Mouse (Mus musculus) frontal cortex, postnatal 25 days (tissue): ENCODE data around the gene Smyd1.
"Not testable (repeated sequence)": the region's sequence is repeated elsewhere in the genome, so short reads cannot be mapped to it uniquely, and the experiment has no call there.

Experiments used
- DNase-seq, 2 experiments: peaks; one replicate each; pipeline ENCODE4 v3.0.0; 2022; ENCODE audit warnings: low spot score in 2 of 2

The Smyd1 gene

DNA sequence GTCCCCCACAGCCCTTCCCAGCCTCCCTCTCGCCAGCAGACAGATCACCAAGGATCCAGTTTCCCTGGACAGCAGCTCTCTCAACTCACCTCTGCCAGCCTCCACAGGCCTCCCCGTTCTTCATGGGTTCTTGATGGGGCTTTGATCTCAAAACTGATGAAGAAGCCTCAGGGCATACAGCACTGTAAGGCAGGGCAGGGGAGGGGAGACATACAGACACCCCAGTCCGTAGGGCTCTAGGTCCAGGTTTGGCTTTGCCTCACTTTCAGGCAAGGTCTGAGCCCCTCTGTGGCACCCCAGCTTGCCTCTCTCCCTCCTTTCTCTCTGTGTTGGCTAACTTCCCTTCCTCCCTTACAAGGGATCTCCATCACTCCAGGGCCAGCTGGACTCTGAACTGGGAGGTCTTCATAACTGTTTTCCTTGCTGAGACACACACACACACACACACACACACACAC is at the start of gene Smyd1:
Gene Smyd1 (minus strand): TSS at position 408 of the 458 bp plus-strand sequence.
- DNase-seq: no peak

DNA sequence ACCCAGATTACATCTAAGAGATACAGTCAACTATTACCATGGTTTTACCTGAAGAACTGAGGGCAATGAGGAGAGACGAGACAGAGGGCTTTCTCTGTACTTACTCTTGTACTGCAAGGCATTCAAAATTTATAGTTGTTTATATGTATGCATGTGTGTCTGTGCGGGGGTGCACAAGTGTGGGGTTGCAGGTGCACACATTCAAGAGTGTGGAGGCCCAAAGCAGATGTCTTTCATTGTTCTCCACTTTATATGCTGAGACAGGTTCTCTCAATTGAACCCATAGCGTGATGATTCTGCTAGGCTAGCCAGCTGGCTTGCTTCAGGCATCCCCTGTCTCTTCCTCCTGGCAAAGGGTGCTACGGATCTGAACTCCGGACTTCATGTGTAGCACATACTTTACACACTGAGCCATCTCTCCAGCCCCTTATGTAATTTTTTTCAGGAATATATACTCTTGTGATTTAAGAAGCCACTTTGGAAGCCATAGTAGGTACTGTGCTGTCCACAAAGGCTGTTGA is 49.1 kb upstream of the Smyd1 start:
- DNase-seq: no peak

DNA sequence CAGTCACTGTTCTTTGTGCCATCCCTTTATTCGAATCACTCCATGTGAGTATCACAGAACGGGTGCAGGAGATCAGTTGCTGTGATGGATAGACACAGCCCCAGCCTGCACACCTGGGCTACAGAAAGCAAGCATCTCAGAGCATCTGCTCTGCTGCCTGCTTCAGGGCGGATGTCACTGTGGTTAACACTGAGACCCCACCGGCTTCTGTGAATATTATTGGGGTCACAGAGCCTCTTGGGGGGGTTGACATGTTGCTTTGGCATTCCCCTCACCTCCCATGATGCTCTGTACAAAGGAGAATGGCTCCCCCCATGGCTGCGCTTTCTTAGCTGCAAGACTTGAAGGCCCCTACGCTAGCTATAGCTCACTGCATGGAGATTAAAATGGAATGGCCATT is 47.4 kb upstream of the Smyd1 start:
- DNase-seq: no peak

DNA sequence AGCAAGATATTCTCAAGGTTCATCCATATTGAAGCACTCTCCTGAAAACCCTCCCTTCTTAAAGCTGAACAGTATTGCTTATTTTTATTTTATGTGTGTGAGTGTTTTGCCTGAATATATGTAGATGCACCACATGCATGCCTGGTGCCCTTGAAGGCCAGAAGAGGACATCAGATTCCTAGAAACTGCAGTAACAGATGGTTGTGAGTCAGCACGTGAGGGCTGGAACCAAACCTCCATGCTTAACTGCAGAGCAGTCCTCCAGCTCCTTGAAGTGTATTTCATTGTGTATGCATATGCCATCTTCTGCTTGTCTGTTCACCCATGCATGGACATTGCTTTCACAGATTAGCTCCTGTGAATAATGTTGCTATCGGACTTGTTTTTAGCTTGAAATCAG is 42.0 kb upstream of the Smyd1 start:
- no peak for DNase-seq

DNA sequence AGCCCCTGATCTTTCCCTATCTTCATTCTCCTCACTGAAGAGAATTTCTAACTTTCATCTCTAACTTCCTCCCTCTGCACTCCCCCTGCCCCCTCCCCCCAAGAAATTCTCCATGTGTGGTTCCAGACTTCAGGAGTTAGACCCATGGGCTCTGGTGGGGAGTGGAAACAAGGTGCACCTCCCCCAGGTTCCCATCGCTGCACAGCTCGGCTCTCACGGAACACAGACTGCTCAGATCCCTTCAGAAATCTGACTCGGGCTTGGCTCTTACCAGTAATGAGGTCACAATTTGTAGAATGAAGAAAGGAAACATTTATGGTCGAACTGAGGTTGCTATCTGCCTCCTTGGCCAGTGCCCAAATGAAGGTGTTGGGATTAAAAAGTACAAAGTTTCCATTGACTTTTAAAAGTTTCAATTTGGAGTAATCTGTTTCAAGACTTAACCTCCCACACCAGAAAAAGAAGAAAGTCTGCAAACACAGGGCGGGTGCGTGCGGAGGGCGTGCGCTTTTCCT is 39.2 kb upstream of the Smyd1 start:
- no peak for DNase-seq

DNA sequence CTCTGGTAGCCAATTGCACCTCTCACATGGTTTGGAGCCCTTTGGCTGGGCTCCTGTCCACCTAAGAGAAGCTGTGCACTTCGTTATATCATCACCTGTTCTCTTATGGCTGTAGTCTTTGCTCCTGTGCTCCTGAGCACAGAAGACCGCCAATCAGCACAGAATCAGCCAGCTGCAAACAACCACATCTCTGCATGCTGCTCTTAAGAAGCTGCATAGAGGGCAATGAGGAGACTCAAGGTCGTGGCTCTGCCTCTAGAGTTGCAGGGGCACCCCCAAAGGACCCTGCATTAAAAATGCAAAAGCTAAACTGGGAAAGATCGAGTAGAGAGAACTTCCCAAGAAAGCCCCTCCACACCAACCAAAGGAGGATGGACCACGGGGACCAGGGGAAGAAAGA is 38.7 kb upstream of the Smyd1 start:
- DNase-seq: no peak

DNA sequence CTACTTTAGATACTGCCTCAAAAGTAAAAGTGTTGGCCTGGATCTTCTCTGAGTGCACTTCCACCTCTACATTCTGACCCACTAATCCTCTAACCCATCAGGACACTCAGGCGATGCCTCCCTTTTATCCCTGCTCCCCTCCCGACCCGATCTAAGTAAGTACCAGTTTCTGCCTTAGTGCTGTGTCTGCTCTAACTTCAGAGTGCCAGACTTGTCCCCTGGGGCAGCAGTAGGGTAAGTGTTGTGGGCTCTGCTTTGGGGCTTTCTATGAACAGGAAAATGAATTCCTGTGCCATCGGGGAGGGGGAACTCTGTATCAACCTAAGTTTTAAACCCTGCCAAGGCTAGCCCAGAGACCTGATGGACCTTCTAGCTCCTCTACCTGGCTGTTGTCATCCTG is 38.2 kb upstream of the Smyd1 start:
- no peak for DNase-seq

DNA sequence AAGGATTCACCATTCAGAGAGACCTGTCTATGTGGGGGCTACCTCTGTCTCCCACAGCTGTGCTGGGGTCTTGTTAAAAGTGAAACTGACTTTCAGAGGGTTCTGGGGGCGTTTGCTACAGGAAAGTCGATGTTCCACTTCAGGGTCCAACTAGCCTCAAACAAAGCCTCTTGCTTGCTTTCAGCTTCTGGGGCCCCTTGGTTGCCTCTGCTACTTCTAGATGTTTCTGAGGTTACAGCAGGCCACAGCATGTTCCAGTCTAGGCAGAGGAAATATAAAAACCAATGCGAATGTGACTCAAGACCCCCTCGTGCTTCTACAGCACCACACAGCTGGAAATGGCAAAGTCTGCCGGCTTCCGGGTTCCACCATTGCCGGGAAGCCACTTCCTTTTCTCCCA is 35.5 kb upstream of the Smyd1 start:
- DNase-seq: no peak

DNA sequence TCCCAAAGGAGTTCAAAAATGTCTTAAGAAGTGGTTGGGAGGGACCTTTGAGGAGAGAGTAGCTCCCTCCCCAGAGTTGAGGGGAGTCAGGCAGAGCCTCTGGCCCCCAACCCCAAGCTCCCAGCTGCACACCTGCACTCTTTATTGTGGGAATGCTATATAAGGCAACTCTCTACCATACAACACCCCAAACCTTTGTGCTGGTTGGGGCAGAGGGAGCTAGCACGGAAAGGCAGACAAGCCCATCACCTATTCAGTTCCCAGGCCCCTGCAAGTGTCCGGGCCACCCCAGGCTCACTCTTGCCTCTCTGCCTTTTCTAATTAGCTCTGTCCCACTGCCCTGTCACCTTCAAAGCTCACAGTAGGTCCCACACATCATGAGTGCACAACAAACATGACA is 31.7 kb upstream of the Smyd1 start:
- no peak for DNase-seq

DNA sequence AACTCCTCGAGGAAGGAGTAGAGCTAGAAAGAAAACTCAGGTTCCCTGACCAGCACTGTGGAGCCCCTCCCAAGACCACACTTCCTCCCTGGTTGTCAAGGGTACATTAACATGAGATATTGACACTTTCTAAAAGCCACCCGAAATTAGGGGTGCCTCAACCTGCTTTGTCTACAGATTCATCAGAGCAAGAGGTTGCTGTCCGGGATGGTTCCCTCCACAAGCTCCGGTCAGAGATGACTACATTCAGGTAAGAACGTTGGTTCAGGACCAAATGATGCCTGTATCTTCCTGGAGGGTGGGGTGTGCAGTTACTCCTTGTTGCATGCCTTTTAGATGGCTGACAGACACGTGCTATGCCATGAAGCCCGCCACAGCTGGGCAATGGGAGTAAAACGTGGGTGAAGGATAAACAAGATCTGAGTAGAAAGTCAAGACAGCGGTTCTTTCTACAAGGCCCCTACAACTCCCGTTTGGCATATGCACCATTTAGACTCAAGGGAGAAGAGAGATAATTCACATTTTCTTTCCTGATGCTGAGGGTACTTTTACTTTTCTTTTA is 30.9 kb upstream of the Smyd1 start:
- no peak for DNase-seq

DNA sequence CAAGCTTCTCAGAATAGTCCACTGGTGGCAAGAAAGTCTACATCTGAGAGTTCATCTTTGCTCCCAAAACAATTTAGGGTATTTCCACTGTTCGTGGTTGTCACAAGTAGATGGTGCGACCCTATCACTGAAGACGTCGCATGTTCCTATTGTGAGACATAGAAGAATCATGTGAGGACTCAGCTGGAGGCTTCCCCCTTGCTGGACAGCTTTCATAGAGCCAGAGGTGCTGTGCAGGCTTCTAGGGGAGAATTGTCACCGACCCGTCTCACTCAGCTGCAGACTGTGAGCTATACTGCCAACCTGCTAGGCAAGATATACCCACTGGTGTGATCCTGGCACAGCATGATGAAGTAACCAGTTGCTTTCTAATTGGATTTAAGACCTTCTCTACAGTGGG is 30.2 kb upstream of the Smyd1 start:
- DNase-seq: no peak

DNA sequence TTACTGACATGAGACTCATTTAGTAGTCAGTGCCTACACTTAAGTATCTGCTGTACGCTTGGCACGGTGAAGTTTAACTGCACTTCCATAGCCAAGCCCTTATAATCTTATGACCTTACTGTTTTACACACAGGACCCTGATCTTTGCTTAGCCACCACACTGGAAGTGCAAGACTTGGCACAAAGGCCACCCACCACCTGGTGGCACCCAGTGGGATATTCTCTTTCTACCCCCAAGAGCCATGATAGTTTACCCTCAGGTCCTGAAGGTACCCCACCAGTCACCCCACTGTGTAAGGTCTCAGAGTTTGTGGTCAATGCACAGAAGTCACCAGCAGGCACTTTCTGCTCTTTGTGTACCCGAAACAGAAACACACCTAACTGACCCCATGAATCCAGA is 29.2 kb upstream of the Smyd1 start:
- DNase-seq: no peak

DNA sequence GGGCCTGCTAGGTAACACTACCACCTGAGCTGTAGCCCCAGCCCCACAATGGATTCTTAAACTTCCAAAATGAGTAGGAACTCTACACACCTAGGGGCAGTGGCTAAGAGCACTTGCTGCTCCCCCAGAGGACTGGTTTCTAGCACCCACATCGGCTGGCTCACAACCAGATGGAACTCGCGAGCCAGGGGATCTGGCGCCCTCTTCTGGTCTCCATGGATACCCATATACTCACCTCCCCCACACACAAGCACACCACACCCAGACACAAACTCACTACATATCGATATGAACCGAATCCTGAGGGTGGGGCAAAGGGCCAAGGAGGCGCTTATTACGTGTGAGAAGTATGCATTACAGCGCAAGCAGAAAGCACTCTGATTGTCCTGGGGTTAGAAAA is 26.0 kb upstream of the Smyd1 start:
- no peak for DNase-seq

DNA sequence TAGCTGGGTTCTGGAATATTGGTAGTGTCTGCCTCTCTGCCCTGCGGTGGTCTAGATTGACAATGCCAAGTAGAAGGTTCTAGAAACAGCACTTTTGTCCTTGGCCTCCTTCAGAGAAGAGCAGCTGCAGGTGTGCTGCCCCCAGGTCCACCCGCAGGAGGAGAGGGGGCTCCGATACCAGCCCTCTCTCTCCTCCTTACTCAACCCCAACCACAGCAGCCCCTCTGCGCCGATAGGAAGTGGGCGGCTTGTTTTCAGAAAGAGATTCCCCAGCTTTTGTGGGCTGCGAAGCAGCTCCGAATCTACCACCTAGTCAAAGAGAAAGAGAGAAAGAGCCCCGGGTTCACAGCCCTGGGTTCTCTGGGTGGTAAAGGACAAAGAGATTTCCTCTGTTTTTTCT is 19.1 kb upstream of the Smyd1 start:
- DNase-seq: no peak

DNA sequence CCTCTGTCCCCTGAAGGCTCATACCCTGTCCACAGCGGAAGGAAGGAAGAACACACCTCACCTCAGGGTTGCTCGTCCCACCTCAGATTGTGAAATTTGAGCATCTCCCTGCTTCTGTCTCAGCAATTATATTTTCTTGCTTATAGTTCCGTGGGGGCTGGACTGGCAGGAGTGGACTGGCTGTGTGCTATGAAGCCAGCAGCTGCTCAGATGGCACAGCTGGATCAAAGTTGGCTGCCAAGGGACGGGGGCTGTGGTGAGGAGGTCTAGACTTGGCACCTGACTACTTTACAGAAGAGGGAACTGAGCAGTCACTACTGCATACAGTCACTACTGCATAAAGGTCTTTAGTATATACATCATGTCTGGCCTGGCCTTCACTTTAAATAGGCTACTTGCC is 17.3 kb upstream of the Smyd1 start:
- DNase-seq: no peak

DNA sequence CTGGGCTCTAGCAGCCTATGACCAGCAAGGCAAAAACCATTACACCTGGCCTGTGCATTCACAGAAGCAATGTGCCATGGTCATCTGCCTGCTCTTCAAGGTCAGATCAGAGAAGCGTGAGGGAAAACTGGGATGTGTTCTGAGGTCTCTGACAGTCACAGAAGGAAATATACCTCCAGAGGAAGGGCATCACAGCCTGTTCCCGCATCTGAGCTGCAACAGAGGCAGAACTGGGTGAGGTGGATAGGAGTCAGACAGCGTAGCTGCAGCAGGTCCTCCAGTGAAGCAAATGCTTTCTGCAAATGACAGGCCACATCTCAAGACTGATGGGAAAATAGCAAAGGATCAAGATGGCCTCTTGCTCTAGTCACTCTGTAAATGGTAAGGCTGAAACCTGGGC is 16.9 kb upstream of the Smyd1 start:
- no peak for DNase-seq

DNA sequence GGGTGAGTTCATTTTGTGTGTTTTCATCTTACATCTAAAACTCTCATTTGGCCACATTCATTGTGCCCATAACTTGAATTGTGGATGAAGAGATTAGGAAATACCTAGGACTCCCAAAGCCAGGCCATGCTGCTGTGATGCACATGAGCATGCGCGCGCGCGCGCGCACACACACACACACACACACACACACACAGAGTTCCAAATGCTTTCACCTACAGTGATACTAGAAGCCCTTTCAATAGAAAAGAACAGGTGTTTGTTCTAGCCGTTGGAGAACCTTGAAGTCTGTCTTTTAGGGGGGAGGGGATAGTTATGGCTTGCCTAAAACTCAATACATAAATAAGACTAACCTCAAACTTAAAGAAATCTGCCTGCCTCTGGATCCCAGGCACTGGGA is 15.6 kb upstream of the Smyd1 start:
- DNase-seq: no peak

DNA sequence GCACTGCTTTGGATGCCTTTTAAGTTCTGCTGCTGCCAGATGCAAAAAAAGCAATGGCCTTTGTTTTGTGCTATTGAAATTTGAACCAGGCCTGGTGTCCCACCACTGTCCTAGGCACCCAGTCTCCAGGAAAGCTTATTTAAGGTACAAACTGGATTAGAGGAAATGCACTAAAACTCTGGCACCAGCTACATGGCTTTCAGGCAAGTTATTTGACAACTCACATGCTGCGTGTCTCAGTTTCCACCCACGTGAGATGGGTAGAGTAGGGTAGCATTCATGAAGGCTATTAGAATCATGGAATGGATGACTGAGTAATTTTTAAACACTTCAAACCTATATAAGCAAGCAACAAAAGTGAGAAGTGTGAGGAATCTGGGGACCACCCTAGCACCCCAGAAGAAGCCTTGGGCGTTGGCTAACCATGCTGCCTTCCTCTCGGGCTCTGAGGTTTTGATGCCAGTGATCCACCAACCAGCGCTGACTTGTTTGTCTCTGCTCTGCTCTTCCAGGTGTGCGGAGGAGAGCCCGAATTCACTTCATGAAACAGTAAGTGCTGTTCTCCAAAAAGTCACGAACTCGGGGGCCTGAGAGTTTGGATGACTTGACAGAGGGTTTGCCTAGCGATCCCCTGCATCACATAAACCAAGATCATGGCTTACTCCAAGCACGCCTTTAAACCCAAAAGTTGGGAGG is 11.7 kb upstream of the Smyd1 start:
- no peak for DNase-seq

DNA sequence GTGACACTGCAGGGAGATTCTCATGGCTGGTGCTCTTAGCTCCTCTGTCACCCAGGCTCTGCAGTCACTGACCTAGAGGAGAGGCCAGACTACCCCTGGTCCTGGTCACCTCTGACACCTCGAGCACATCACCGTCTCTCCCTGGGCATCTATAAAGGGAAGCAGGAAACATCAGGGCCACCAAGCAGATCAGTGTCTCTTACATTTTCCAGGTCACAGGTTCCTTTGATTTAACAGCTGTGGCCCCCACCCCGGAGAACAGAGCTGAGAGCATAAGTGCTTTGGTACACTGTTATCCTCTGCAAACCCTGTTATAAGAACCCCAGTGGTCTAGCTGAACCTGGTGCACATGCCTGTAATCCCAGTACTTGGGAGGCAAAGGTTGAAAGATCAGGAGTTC is 11.0 kb upstream of the Smyd1 start:
- no peak for DNase-seq

DNA sequence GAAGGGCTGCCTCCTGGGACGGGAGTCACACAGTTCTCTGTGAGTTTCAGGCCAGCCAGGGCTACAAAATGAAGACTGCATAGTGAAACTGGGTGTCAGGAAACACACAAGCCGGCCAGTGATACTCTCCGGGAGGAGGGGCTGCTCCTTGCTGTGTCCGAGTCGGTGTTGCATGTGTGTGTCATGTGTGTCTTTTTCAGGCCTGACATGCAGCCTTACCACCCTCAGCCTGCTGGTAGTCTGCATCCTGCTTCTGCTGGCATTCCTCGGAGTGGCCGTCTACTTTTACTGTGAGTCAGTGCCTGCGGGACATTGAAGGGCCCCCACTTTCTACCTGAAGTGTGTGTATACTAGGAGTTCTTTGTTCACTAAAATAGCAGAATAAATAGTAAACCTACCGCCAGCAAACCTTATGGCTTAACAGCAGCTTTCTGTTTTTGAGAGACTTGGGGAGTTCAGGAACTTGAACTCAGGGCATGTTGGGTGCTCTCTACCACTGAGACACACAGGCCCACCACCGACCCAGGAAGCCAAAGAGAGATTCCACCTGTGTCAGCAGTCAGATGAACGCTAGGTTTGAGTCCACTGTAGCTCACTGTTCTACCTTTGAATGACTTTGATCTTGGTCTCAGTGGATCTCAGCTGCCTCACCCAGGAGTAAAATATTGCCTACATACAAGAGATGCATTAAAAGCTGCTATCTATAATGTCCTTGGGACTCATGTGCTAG is 10.4 kb upstream of the Smyd1 start:
- DNase-seq: no peak

DNA sequence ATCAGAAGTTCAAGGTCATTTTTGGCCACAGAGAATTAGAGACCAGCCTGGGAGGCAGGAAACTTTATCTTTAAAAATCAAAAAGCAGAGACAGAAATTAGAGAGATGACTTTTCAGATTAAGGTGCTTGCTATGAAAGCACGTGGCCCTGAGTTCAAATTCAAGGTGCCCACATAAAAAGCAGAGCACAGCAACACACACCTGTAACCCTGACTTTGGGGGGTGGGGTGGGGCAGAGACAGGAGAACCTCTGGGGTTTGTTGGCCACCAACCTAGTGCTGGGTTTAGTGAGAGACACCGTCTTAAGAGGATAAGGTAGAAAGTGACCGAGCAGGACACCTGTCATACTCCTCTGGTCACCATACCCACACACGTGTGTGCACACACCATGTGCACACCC is 9.5 kb upstream of the Smyd1 start:
- DNase-seq: not testable (repeated sequence)

DNA sequence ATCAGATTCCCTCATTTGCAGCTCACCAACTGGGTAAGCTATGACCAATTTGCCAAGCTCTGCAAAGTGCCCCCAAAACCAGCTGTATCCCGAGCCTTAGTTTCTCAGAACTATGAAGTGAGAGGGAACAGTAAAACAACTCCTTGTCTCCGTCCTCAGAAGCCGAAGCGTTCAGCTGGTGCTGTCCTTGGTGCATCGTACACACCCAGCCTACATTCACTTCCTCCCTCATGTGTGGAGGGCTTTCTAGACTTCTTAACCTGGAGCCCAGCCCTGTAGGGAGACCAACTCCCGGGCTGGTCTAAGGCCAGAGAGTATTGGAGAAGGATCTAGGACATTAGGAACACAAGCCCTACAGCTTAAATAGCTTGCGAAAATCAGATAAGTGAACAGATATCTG is 8.5 kb upstream of the Smyd1 start:
- no peak for DNase-seq

DNA sequence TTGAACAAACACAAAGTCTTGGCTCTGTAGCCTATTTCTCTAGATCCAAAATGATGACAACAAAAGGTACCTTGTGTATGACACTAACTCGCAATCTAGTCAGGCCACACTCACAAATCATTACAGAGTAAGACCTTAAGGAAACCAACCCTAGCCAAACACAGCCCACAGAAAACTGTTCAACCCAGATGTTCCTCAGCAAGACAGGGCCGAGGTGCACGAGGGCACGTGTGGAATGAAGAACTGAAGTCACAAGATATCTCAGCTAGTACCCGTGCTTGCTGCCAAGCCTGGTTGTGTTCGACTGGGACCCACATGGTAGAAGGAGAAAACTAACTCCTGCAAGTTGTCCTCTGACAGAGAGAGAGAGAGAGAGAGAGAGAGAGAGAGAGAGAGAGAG is 7.8 kb upstream of the Smyd1 start:
- no peak for DNase-seq
